Mouse (Mus musculus): ENCODE data around the gene Kcnn4. TPM values are rescaled to one million over a fixed set of nuclear protein-coding genes. Genes with fewer than 3 reads are reported as not detected.

Kcnn4 gene
- polyA plus RNA-seq, 1 experiment: 102 TPM

DNA sequence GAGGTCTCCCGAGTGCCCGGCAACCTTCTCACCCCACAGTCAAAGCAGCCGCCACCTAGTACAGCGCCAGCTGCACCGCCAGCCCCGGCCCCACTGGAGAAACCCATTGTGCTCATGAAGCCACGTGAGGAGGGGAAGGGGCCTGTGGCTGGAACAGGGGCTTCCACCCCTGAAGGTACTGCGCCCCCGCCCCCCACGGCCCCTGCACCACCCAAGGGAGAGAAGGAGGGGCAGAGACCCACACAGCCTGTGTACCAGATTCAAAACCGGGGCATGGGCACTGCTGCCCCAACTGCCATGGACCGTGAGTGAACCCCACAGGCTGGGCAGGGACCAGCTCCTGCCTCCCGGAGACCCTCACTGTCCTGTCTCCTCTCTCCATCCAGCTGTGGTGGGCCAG is 35.6 kb downstream of the Kcnn4 start:
- Histone ChIP-seq H3K27me3 (ENCODE audit: control insufficient read depth, insufficient read depth, low read length) (no peaks in the 10 kb centered on the region), H3K4me3 (ENCODE audit: extremely low read depth, insufficient read depth, insufficient read length) (no peak overlapping the region), H3K36me3 (ENCODE audit: control insufficient read depth, insufficient read depth, low read length) (peaks cover 26% of the 10 kb centered on the region), H3K27ac (ENCODE audit: insufficient read depth, low read length) (no peak overlapping the region), H3K4me1 (ENCODE audit: control insufficient read depth, insufficient read depth, insufficient read length) (no peaks in the 10 kb centered on the region)
- WGBS: 95% methylated on average over 13 of the region's 13 CpGs
- TF ChIP-seq POLR2A (IDR thresholded peaks at IDR 0.05; ENCODE audit: low read depth, low read length): no peak
- no peak for TF ChIP-seq CTCF (IDR thresholded peaks at IDR 0.05; ENCODE audit: extremely low read depth, insufficient read depth, insufficient read length, insufficient replicate concordance)
- no peak for DNase-seq (ENCODE audit: low read depth in 1 of 2, low spot score in 2 of 2)

DNA sequence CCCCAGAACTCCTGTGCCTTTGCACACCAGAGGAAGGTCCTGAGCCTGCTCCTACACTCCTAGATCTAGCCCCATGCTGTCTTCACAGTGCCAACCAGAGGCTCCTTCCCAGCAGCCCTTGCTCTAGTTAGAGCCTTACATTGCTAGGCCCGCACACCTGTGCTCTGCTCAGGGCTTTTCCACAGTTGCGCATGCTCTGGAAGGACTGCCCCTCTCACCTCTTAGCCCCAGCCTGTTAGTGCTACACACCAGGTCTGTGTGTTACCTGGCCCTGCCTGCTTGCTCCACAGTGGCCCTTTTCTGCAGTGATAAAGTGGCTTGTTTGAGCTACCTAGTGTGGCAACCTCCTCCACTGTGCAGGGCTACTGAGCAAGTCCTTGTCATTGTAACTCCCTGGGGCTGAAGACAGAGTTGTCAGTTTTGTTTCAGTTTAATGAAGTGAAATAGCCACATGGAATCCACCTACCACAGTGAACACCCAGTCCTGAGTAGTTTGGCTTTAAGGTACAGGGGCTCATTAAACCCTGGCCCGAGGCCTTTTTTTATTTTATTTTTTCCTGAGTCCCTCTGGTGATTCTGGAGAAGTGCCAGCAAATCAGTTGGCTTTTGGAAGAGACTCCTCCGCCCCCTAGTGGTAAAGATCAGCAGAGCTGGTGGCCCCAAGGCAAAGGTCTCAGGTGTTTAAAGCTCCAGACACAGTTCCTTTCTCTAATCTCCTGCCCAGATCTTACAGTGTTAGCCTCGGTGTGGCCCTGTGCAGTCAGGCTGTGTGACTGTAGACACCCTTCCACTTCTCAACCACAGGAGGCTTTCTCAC is 36.7 kb downstream of the Kcnn4 start:
- TF ChIP-seq CTCF (IDR thresholded peaks at IDR 0.05; ENCODE audit: extremely low read depth, insufficient read depth, insufficient read length, insufficient replicate concordance): peak; percentile 62; the same call in 1 of the 2 replicates
- TF ChIP-seq POLR2A (IDR thresholded peaks at IDR 0.05; ENCODE audit: low read depth, low read length): no peak
- H3K27ac ChIP-seq (ENCODE audit: insufficient read depth, low read length): peak overlapping the region; percentile 40
- 41% methylated on average over 5 of the region's 5 CpGs for WGBS
- DNase-seq (ENCODE audit: low read depth in 1 of 2, low spot score in 2 of 2): peak; percentile 54 to 62
- no peaks in the 10 kb centered on the region for H3K27me3 ChIP-seq (ENCODE audit: control insufficient read depth, insufficient read depth, low read length)
- no peaks in the 10 kb centered on the region for H3K4me1 ChIP-seq (ENCODE audit: control insufficient read depth, insufficient read depth, insufficient read length)
- H3K36me3 ChIP-seq (ENCODE audit: control insufficient read depth, insufficient read depth, low read length): peaks cover 26% of the 10 kb centered on the region
- H3K4me3 ChIP-seq (ENCODE audit: extremely low read depth, insufficient read depth, insufficient read length): no peak overlapping the region

DNA sequence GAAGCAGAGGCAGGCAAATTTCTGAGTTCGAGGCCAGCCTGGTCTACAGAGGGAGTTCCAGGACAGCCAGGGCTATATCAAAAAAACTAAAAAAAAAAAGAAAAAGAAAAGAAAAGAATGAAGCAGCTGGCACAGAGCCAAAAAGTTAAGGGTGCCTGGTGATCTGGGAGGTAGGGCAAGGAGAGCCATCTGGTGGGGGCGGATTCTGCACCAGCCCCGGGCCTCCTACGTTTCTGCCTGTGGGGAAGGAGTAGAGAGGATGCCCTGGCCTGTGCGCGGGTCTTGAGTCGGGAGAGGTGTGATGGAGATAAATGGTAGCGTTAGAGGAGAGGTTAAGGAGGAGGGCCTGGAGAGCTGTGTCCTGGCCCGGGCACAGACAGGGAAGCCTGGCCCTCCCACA is 38.1 kb downstream of the Kcnn4 start:
- WGBS: 91% methylated on average over 9 of the region's 9 CpGs
- peaks cover 2% of the 10 kb centered on the region; the same call in 1 of the 2 replicates for H3K4me1 ChIP-seq (ENCODE audit: control insufficient read depth, insufficient read depth, insufficient read length)
- no peak for DNase-seq (ENCODE audit: low read depth in 1 of 2, low spot score in 2 of 2)
- peaks cover 22% of the 10 kb centered on the region for H3K36me3 ChIP-seq (ENCODE audit: control insufficient read depth, insufficient read depth, low read length)
- no peak overlapping the region for H3K4me3 ChIP-seq (ENCODE audit: extremely low read depth, insufficient read depth, insufficient read length)
- TF ChIP-seq CTCF (IDR thresholded peaks at IDR 0.05; ENCODE audit: extremely low read depth, insufficient read depth, insufficient read length, insufficient replicate concordance) (no peak), POLR2A (IDR thresholded peaks at IDR 0.05; ENCODE audit: low read depth, low read length) (no peak)
- peak overlapping the region; percentile 30; the same call in 1 of the 2 replicates for H3K27ac ChIP-seq (ENCODE audit: insufficient read depth, low read length)
- no peaks in the 10 kb centered on the region for H3K27me3 ChIP-seq (ENCODE audit: control insufficient read depth, insufficient read depth, low read length)

DNA sequence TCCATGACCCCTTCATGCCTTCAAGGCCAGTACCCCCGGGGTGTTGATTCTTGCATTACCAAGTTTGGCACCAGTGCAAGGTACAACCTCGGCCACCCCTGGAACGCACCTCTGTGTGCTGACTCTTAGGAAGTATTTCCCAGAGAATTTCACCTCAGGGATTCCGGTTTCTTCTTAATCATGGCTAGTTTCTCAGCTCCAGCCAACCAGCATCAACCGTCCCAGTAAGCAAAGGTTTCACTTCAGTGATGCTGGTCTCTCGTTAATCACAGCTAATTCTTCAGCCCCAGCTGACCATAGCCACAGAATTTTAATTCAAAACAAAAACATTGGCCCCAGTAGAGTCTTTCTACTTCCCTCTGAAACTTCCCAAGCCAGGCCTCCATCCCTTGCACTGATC is 40.1 kb downstream of the Kcnn4 start:
- Histone ChIP-seq H3K36me3 (ENCODE audit: control insufficient read depth, insufficient read depth, low read length) (peaks cover 12% of the 10 kb centered on the region), H3K4me3 (ENCODE audit: extremely low read depth, insufficient read depth, insufficient read length) (no peak overlapping the region), H3K27ac (ENCODE audit: insufficient read depth, low read length) (no peak overlapping the region), H3K4me1 (ENCODE audit: control insufficient read depth, insufficient read depth, insufficient read length) (peaks cover 12% of the 10 kb centered on the region), H3K27me3 (ENCODE audit: control insufficient read depth, insufficient read depth, low read length) (no peaks in the 10 kb centered on the region)
- no peak for TF ChIP-seq POLR2A (IDR thresholded peaks at IDR 0.05; ENCODE audit: low read depth, low read length)
- no peak for TF ChIP-seq CTCF (IDR thresholded peaks at IDR 0.05; ENCODE audit: extremely low read depth, insufficient read depth, insufficient read length, insufficient replicate concordance)
- DNase-seq (ENCODE audit: low read depth in 1 of 2, low spot score in 2 of 2): no peak
- 90% methylated on average over 6 of the region's 6 CpGs for WGBS

DNA sequence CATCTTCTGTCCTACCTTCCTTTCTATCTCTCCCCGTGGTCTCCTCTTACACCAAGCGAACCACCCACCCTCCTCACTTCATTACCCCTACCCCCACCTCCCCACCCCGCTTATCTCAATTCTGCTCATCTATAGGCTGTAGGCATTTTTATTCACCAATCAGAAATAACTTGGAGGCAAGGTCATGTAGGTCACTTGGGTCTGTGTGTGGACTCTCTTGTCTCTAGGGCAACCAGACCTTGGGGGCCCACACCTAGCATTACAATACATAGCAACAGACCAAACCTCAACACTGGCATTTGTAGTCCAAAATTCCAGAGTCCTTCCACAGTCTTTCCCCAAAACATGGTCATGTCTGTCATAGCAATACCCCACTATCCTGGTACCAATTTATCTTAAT is 40.8 kb downstream of the Kcnn4 start:
- no peak overlapping the region for H3K27ac ChIP-seq (ENCODE audit: insufficient read depth, low read length)
- peaks cover 7% of the 10 kb centered on the region for H3K36me3 ChIP-seq (ENCODE audit: control insufficient read depth, insufficient read depth, low read length)
- H3K4me1 ChIP-seq (ENCODE audit: control insufficient read depth, insufficient read depth, insufficient read length): peaks cover 12% of the 10 kb centered on the region
- 91% methylated on average over 3 of the region's 3 CpGs for WGBS
- TF ChIP-seq CTCF (IDR thresholded peaks at IDR 0.05; ENCODE audit: extremely low read depth, insufficient read depth, insufficient read length, insufficient replicate concordance) (no peak), POLR2A (IDR thresholded peaks at IDR 0.05; ENCODE audit: low read depth, low read length) (no peak)
- H3K4me3 ChIP-seq (ENCODE audit: extremely low read depth, insufficient read depth, insufficient read length): no peak overlapping the region
- no peak for DNase-seq (ENCODE audit: low read depth in 1 of 2, low spot score in 2 of 2)
- no peaks in the 10 kb centered on the region for H3K27me3 ChIP-seq (ENCODE audit: control insufficient read depth, insufficient read depth, low read length)

DNA sequence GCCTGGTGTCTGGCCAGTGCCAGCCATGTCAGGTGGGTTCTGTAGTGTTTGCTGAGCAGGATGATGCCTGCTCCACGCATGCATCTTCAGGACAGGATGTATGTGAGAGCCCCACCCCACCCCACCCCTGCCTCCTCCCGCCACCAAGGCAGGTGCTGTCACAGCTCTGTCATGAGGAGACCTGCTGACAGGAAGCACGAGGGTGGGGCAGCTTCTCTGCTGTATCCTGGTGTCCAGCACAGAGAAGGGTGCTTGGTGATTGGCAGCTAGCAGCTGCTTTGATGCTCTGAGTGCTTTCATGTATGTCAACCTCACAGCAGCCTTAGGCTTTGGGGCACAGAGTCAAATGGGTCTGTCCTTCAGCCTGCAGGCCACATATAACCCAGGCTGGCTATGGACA is 43.6 kb downstream of the Kcnn4 start:
- peaks cover 2% of the 10 kb centered on the region for H3K36me3 ChIP-seq (ENCODE audit: control insufficient read depth, insufficient read depth, low read length)
- TF ChIP-seq POLR2A (IDR thresholded peaks at IDR 0.05; ENCODE audit: low read depth, low read length) (0 out of 2 replicates have a peak, but pooled peaks have one; percentile 9), CTCF (IDR thresholded peaks at IDR 0.05; ENCODE audit: extremely low read depth, insufficient read depth, insufficient read length, insufficient replicate concordance) (no peak)
- peak overlapping the region; percentile 87 for H3K27ac ChIP-seq (ENCODE audit: insufficient read depth, low read length)
- 40% methylated on average over 3 of the region's 3 CpGs for WGBS
- no peaks in the 10 kb centered on the region for H3K27me3 ChIP-seq (ENCODE audit: control insufficient read depth, insufficient read depth, low read length)
- peak; percentile 63 to 84 for DNase-seq (ENCODE audit: low read depth in 1 of 2, low spot score in 2 of 2)
- H3K4me1 ChIP-seq (ENCODE audit: control insufficient read depth, insufficient read depth, insufficient read length): peaks cover 12% of the 10 kb centered on the region
- H3K4me3 ChIP-seq (ENCODE audit: extremely low read depth, insufficient read depth, insufficient read length): no peak overlapping the region

DNA sequence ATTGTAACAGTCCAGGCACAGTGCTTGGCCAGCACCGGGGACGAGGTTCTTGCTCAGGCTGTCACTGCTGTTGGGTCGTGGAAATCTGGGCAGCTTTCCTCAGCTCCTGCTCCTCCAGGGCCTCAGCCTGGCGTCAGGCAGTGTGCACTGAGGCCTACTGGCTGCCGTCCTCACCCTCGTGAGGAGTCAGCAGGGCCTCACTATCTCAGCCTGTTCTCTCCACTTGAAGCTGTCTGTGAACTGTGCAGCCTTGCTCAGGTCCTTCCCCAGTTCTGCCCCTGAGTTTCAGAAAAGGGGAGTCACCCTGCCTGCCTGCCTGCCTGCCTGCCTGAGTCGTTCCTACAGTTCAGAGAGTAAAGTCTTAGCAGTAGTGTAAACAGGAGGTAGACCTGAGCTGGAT is 45.2 kb downstream of the Kcnn4 start:
- H3K36me3 ChIP-seq (ENCODE audit: control insufficient read depth, insufficient read depth, low read length): peaks cover 2% of the 10 kb centered on the region
- H3K4me1 ChIP-seq (ENCODE audit: control insufficient read depth, insufficient read depth, insufficient read length): peaks cover 12% of the 10 kb centered on the region
- H3K27ac ChIP-seq (ENCODE audit: insufficient read depth, low read length): peak overlapping the region; percentile 57; the same call in 1 of the 2 replicates
- DNase-seq (ENCODE audit: low read depth in 1 of 2, low spot score in 2 of 2): no peak
- H3K4me3 ChIP-seq (ENCODE audit: extremely low read depth, insufficient read depth, insufficient read length): no peak overlapping the region
- WGBS: 90% methylated on average over 7 of the region's 7 CpGs
- no peaks in the 10 kb centered on the region for H3K27me3 ChIP-seq (ENCODE audit: control insufficient read depth, insufficient read depth, low read length)
- no peak for TF ChIP-seq POLR2A (IDR thresholded peaks at IDR 0.05; ENCODE audit: low read depth, low read length)
- TF ChIP-seq CTCF (IDR thresholded peaks at IDR 0.05; ENCODE audit: extremely low read depth, insufficient read depth, insufficient read length, insufficient replicate concordance): no peak
